Mouse (Mus musculus) brain, adult 2 months (tissue): ENCODE results near the gene Mucl3.

Experiments
- DNase-seq: peaks from one replicate; pipeline ENCODE4 v3.0.0; 2011; ENCODE audit warnings: low read depth, low spot score

Gene Mucl3

DNA sequence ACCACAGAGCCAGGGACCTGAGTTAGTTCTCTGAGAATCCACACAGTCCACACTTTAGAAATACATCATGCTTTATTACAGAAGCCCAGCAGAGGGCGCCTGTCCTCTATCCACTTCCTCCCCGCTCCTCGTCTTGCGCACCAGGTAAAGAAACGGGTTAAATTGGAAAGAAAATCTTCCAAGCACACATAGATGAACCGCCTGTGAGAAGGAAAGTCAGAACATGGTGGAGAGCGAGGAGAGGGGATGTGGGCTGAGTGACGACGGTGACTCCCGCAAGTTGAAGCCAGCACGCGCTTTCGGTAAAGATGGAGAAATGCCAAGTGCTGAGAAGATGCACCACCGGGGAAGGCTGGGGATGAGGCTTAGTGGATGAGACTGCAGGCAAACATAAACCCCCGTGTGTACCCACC, 7.8 kb downstream of the Mucl3 start:
- peak; percentile 90 for DNase-seq

DNA sequence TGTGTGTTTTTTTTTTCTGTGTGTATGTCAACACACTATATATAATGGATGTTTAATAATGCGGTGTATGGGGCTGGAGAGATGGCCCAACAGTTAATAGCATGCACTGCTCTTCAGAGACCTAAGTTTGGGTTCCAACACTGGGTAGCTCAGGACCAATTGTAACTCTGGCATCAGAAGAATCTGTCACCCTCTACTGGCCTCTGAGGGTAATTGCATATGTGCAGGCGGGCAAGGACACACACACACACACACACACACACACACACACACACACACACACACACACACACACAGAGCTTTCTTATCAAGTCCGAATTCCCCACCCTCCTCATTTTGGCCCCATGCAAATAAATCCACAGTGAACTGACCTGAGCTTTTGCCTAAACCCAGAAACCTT, 8.3 kb downstream of the Mucl3 start:
- DNase-seq = peak; percentile 38

DNA sequence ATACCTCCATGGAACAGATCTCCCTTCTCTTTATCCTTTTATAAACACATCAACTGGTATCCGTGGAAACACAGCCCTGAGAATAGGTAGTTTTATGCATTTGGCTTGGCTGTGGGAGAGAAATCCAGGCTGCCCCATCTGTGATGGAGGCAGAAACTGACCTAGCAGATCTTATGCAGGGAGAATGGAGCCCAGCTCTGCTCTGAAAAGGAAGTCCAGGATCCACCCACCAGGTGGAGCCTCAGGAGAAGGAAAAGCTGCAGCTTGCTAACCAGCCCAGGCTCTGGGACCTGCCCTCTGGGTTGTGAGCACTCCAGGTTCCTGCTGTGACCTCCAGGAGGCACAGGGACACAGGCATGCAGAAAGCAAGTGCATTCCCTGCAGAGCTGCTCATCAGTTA, 9.5 kb downstream of the Mucl3 start:
- peak; percentile 87 for DNase-seq

DNA sequence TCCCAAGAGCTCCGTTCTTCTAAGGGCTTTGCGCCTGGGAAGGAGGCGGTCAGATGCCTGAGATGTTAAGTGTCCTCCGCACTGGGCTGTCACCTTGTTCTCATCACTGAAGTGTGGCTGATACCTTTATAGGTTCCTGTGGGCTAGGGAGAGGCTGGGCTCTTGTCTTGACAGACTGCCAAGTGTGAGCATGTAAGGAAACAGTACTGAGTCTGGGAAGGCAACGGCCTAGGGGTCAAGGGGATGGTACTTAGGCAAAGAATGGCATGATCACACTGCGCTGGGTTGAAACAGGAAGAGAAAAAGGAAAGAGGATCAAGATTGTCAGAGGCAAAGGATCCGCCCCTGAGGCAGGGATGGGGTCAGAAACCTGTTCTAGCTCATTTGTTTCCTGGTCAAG, 17.0 kb downstream of the Mucl3 start, which contains the start of gene Gm9573:
TSS of gene Gm9573 (minus strand) at position 101 of the 400 bp plus-strand sequence.
- DNase-seq = no peak

DNA sequence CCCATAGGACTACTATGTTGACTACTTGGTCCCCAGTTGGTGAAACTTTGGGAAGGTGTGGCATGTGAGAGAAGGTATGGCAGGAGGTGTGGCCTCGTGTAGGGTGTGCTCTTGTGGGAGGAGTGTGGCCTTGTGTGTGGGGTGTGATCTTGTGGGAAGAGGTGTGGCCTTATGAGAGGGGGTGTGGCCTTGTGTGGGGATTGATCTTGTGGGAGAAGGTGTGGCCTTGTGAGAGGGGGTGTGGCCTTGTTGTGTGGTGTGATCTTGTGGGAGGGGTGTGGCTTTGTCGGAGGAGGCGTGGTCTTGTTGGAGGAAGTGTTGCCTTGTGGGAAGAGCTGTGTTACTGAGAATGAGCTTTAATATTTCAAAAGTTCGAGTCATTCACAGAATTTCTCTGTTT, 26.4 kb downstream of the Mucl3 start:
- no peak for DNase-seq

DNA sequence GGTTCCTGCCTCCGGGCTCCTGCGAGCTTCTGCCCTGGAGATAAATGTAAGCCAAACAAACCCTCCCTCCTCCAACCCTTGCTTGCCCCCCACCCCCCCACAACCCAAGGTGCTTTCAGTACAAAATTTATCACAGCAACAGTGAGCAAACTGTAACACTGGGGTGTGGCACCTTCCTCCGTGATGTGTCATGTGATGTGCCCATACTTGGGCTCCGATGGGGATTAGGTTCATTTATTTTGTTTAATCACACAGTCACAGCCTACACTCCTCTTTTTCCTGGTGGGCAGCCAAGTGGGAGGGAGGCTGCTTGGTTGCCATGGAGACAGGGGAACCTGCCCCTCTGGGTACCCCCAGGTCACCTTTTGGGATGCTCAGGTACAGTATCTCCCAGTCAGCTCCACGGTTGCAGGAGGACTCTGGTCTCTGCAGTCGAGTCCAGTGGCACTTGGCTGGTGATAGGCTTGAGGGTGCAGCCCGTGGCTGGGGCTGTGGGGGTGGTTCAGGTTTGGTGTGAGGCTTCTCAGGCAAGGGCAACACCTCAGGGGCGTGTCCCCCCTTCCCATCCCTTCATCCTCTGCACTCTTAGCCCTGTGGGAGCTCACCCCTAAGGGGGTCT, 41.6 kb downstream of the Mucl3 start:
- no peak for DNase-seq

DNA sequence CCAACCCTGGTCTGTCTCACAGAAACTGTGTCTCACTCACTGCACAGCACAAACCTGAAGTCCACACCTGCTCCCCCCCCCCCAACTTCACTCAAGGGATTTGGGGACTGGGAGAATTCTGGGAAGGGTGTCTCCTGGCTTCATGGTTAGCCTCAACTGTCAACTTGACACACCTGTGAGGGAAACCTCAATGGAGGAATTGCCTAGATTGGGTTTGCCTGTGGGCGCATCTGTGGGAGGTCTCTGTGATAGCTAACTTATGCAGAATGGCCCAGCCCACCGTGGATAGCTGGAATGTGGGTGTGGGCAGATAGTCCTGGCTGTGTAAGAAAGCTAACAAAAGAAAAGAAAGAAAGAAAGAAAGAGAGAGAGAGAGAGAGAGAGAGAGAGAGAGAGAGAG, 42.2 kb downstream of the Mucl3 start, which contains the start of gene Sfta2:
TSS of gene Sfta2 (plus strand) at position 301 of the 400 bp plus-strand sequence.
- DNase-seq = no peak

DNA sequence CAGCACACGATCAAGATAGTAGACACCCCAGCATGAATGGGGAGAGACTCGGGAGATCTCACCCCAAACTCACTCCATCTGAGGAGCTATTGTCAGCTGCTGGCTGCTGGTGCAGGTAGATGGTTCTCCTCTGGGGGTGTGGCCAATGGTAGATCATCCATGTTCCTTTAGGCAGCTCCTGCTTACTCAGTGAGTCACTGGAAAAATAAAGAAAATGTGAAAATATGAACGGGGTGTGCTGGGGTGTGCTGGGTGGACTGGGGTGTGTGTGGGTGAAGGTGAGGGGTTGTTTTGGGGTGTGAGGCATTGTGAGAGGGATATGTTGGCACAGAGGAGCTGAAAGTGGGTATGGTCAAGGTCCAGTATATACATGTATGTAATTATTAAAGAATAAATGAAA, 46.1 kb downstream of the Mucl3 start:
- no peak for DNase-seq

DNA sequence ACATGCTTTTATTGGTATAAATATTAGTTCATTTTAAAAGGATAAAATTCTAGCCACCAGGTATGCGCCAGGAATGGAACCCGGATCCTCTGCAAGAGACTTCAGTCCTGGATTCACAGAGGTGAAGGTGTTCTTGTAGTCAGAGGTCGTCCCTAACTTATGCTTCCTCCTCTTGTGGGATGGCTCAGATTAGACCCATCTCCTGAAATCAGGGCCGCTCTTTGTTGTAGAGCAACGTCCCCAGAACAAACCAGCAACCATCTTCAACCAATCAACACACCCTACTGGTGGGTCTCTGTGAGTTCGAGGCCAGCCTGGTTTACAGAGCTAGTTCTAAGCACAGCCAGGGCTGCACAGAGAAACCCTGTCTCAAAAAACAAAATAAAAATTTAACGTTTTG, 49.0 kb downstream of the Mucl3 start:
- DNase-seq = no peak

DNA sequence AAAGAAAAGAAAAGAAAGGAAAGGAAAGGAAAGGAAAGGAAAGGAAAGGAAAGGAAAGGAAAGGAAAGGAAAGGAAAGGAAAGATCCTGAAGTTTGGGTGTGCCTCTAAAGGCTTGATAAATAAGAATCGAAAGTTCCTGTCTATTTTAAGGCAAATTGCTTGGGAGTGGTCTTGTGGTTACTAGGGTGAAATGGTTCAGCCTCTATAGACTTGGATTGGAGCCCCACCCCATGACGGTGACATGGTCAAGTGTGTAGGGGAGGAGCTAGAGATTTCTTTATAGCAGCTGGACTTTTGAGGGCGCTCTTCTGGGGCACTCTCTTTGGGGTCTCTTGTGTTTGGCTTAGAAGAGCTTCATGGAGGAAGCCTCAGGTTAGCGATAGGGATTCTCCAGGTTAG, 49.7 kb downstream of the Mucl3 start:
- DNase-seq = no peak

DNA sequence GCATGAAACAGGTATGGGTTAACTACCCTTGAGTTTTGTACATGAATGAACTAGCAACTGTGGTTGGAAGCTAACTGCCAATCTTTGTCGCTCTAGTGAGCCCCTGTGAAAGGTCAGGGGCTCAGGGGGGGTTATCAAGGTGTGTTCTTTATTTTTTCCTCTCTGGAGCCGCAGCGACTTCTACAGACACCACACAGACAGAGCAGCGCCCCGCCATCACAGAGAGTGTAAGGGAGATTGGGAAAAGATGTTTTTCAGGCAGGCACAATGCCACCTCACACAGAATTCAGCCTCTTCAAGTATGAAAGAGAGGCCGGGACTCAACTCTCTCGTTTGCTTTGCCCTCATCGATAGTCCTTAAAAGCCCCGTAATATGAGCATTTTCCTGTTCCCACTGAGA, 51.4 kb downstream of the Mucl3 start:
- no peak for DNase-seq

DNA sequence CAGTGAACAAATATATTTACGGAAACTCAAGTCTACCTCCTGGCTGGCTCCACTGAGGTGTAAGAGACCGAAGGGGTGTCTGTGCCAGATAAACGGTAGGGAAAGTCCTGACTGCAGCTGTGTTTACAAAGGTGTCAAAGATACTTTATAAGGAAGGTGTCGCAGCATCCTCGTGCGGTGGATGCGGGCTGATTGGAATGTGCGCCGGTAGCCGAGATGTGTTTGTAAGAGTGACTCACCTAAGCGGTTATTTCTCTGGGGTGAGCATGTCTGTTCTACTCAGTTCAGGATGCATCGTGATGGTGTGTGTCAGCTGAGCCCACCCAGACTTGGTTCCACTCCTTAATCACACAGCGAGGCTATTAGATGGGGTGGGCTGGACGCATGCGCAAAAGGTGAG, 51.8 kb downstream of the Mucl3 start:
- DNase-seq = peak; percentile 15

DNA sequence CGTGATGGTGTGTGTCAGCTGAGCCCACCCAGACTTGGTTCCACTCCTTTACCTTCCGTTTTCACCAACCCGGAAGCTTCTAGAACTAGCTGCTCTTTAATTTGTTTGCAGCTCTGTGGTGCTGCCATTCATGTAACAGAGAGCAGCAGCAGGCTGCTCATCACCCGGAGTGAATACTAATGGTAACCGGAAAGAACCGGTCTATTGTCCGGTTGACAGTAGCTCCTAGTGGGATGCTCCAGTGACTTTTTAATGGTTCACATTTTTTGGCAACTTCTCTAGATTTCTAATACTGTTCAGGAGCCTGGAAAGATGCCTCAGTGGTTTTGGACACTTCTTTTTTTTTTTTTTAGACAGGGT, 52.3 kb downstream of the Mucl3 start:
- DNase-seq = no peak

DNA sequence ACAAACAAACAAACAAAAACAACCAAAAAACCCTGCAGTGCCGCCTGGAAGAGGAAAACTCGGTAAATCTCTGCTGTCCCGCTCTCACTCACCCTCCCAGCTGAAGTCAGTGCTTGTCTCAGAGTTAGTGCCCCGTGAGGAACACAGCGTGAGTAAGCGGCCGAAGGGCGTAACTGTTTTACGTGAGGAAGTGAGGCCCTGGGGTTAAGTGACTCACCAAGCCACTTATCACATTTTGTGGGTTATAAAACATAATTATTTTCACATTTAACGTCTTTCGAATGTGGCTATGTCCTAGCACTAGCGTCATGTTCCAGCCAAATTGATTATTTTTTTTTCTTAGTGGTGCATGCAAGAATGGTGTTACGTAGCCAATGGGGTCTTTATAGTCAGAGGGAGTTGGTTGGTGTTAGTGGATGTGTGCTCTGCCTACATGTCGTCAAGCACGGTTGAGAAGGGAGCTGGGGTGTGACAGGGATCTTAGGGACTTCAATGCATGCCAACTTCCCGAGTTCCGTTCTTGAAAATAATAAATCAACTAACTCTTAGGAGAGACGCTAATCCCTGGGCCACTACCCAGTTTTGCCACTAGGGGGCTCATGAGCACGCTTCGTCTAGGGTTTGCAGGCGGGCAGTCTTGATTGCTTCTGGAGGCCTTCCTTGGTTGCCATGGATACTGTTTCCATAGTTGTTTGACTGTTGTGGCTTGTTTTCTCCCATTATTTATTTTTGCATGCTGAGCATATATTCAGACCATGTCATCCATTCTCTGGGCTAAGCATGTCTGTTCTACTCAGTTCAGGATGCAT, 52.9 kb downstream of the Mucl3 start:
- DNase-seq = peak; percentile 88

DNA sequence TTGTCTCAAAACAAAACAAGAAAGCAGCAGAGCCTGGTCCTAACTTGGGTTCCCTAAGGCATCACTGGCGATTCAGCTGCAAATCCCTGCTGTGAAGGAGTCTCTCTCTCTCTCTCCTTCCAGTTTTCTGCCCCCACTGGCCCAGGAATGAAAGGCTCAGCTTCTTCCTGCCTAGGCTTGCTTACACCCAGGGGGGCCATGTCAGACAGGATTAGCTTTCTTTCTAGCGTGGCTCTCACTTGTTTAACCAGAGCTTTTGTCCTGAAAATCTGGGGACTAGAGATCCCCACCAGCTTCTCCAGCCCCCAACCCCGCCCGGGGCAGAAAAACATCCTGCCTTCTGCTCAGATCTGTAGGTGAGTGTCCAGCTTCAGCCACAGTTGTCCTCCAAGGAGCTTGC, 55.1 kb downstream of the Mucl3 start:
- no peak for DNase-seq

DNA sequence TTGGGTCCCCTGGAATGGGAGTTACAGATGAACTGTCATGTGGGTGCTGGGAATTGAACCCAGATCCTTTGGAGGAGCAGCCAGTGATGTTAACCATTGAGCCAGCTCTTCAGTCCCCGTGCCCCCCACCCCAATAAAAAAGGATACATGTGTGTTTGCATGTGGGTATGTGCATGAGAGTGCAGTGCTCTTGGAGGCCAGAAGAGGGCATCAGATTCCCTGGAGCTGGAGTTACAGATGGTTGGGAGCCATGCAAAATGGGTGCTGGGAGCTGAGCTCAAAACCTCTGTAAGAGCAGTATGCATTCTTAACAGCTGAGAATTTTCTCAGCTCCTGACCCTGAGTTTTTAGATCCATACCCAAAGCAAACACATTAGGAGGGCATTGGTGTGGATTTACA, 56.2 kb downstream of the Mucl3 start:
- DNase-seq = no peak
